Mouse (Mus musculus) bone marrow, adult 2 months (tissue): ENCODE results near the gene Tent4b.

Source experiments
- CTCF ChIP-seq: fragments of 200-500 bp; IDR thresholded peaks from 2 replicates; pipeline ENCODE4 v1.5.1; 2011; ENCODE audit warnings: low read length, control low read depth; ENCODE audit not compliant: control insufficient read depth, insufficient read depth
- POLR2A ChIP-seq: fragments of 200-500 bp; IDR thresholded peaks from 2 replicates; pipeline ENCODE4 v1.6.1; 2011; ENCODE audit warnings: low read depth, mild to moderate bottlenecking, control low read depth, low read length, borderline replicate concordance; ENCODE audit not compliant: control insufficient read depth

DNA sequence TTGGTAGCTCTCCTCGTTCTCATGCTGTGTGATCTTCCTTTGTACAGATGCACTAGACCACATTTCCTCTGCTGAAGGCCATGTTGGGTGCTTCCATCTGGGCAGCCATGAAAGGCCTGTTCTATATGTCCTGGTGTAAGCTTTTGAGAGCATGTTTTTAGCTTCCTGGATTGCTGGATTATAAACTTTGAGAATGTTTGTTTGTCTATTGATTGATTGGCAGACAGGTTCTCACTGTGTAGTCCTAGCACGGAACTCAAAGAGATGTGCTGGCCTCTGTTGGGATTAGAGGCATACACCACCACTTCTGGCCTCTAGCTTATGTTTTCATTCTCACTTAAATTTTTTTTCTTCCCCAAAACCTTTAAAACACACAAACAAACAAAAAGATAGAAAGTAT is 37.7 kb downstream of the Tent4b start:
- TF ChIP-seq POLR2A, result no peak
- no peak for TF ChIP-seq CTCF
